Mouse (Mus musculus): ENCODE data around the gene Sp3.
"Not testable (repeated sequence)": the region's sequence is repeated elsewhere in the genome, so short reads cannot be mapped to it uniquely, and the experiment has no call there.

Sp3 gene

DNA sequence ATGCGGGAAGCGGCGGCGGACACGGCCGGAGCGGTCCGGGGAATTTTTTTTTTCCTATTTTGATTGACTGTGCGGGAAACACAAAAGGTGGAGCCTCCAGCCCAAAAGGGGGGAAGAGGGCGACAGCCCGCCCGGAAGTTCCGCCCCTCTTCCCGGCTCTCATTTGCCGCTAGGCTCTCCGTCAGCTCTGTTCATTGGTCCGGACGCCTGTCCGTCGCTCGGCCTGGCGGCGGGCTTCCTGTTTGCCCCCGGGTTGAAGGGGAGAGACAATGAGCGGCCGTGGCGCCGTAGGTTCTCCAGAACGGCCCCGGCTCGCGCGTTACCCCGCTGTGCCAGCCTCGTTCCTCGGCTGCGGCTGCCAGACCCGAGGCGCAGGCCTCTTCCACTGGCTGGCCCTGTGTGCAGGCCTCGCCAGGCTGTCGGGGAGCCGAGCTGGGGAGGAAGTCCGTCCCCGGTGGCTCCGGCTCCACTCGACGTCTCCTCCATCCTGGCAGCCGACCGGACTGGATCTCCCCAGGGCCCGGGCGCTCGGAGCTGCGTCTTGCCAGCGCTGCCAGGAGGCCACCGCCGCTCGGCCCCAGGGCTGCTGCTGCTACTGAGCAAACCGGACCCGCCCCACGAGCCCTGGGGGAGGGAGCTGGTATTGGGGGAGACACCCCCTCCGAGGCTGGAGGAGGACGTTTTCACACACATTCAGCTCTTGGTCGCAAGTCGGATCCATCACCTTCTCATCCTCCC, at the start of gene Sp3:
Gene Sp3, minus strand, starts transcription at position 110 of the 738 bp plus-strand sequence.
- in situ Hi-C loops (cut with MseI, MboI) = no loop called here

- in situ Hi-C loops (cut with MseI, MboI) = no loop called here
These were observed 49.6 kb upstream of the Sp3 start for GRCm38 (mm10) chr2:73029846-73030245.

DNA sequence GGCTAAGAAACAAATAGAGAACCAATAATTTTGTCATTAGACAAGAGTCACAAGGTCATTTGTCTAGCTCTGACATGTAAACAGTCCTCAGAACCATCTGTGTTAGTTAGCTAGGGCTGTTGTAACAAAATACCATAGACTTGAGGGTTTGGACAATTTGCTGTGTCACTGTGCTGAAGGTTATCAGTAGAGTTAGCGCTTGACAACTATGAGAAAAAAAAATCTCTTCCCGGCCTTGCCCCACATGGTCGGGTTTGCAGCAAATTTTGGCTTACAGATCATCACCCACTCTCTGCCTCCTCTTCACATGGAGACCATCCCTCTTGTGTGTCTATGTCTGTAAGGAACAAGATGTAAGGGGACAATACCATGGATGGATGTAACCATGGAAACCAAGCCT, 47.8 kb upstream of the Sp3 start:
- in situ Hi-C loops (cut with MseI, MboI) = no loop called here

DNA sequence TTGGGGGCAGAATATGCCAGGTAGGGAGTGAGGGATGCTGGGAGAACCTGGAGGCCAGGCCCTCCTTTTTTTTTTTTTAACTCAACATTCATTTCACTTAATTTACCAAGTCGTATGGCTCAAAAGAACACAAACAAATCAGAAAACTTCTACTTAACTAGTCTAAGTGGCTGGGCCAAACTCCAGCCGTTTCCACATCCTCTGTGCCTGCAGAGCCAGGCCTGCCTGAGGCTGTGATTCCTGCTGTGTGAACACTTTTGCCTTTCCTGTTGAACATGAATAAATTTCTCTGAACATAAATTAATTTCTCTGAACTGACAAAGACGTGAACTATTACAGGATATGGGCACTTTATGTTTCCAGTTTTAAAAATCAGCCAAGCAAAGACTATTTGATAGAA, 46.9 kb upstream of the Sp3 start:
- in situ Hi-C loops (cut with MseI, MboI) = no loop called here

DNA sequence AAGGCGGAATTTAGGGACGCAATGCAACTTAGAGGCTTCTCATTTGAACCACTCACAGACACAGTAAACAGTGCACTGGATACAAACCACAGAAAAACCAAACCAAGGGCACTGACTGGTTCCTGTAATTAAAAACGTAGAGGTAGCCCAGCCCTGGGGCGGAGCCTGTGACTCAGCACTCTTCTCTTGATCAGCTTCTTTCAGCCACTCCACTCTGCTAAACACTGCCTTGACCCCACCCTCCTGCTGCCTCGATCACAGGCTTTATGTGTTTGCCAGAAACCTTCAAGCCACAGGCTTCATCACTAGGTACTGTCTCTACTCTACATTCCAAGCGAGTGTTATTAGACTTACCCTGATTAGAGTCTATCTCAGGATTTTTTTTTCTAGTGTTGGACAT, 43.6 kb upstream of the Sp3 start:
- in situ Hi-C loops (cut with MseI, MboI) = no loop called here

DNA sequence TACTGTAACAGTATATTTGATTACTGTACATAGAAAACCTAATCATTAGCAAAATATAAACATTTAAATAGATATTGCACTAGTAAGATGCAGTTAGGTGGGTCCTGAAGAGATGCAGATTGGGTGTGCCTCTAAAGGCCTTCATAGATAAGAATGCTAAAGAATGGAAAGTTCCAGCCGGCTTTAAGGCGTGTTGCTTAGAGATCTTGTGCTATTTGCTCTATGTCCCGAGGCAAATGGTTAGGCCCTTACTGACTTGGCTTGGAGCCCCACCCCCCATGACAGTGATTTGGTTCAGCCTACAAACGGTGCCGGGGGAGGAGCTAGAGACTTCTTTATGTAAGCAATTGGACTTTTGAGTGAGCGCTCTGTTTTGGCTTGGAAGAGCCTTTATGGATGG, 40.8 kb upstream of the Sp3 start:
- in situ Hi-C loops (cut with MseI, MboI) = no loop called here

DNA sequence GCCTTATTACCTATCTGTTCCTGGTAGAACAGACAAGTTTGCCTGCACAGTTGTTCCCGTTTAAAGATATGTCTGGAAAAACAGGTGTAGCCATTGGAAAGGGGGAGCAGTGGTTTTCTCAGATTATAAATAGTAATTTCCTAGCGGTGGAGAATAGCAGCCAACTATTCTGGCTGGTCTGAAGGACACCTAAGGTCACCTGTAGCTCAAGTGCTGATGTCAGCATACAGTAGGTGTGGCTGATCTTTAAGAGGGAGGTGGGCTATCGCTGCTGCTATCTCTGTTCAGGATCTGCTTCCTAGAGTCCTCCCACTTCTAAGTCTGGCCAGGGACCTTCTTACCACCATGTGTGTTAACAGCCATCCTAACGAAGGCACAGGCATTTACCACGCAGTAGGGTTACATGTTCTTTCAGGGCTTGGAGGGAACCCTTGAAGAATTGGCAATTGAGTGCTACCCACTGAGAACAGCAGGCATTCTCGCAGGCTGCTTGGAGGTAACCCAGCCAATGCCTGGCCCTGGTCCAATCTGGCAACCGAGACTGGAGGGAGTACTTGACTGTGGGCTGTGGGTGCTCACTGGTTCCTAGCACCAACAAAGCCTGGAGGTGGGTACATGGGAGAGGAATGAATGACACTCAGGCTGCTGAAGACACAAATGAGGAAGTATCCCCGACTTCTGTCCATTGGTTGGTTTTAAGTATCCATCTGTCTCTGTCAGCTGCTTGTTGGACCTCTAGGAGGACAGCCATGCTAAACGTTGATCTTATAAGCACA, 39.3 kb upstream of the Sp3 start:
- in situ Hi-C loops (cut with MseI, MboI) = no loop called here

DNA sequence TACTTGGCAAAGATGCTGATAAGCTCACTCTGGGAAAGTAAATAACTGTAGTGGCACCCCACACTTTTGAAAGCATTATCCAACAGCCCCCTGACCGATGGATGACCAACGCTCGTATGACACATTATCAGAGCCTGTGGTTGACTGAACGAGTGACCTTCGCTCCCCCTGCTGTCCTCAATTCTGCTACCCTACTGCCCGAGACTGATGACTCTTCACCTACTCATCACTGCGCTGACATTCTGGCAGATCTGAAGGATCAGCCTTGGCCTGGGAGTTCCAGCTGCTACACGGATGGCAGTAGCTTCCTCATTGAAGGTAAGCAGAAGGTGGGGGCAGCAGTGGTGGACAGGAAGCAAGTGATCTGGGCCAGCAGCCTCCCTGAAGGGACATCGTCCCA, 33.8 kb upstream of the Sp3 start:
- in situ Hi-C loops (cut with MseI, MboI) = not testable (repeated sequence)

GRCm38 (mm10) chr2:73012636-73013035, 32.4 kb upstream of the Sp3 start:
- in situ Hi-C loops (cut with MseI, MboI) = no loop called here

DNA sequence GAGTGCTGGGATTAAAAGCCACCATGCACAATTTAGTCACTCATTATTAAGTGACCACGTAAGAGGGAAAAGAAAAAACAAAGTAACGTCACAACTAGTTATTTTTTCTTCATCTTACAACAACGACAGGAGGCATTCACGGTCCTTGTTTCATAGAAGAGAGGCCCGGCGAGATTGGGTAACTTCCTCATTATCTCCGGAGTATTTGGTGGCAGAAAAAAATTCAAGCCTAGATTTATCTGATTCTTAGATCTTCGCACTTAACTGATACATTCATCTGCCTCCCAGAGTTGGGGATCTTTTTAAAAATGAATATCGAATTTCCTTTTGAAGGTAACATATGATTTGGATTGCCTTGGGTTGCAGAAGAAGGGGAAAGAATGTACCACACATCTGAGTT, 27.2 kb upstream of the Sp3 start:
- in situ Hi-C loops (cut with MseI, MboI) = no loop called here

DNA sequence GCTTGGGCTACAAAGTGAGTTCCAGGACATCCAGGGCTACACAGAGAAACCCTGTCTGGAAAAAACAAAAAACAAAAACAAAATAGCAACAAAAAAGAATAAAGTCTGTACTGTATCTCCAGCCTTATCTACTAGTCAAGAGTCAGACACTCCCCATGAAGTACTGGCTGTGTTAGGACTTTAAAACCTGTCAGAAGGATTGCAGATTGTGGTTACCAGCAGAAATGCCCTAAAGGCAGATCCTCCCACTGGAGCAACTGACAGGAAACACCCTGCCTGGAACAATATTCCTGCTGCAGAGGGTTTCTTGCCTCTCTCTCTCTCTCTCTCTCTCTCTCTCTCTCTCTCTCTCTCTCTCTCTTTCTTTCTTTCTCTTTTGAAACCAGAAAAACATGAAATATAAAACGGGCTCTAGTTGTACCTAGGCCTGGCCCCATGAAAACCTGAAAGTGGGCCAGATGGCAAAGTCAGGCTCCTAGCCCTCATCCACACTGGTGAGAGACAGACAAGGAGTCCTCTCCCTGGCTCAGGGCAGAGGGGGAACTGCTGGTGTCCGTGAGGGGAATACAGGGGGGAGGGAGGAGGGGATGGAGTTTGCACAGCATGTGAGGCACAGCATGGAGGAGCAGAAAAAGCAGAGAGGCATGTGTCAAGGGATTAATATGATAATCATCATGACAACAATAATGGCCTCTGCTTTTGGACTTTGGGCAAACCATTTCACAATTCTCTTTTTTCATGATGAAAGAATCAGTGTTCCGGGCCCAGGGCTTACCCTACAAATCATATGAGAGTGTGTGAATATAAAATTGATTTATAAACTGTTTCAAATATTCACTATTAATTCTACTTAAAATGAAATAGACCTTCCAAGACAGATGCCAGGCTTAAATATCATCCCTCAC, 25.6 kb upstream of the Sp3 start:
- in situ Hi-C loops (cut with MseI, MboI) = no loop called here

DNA sequence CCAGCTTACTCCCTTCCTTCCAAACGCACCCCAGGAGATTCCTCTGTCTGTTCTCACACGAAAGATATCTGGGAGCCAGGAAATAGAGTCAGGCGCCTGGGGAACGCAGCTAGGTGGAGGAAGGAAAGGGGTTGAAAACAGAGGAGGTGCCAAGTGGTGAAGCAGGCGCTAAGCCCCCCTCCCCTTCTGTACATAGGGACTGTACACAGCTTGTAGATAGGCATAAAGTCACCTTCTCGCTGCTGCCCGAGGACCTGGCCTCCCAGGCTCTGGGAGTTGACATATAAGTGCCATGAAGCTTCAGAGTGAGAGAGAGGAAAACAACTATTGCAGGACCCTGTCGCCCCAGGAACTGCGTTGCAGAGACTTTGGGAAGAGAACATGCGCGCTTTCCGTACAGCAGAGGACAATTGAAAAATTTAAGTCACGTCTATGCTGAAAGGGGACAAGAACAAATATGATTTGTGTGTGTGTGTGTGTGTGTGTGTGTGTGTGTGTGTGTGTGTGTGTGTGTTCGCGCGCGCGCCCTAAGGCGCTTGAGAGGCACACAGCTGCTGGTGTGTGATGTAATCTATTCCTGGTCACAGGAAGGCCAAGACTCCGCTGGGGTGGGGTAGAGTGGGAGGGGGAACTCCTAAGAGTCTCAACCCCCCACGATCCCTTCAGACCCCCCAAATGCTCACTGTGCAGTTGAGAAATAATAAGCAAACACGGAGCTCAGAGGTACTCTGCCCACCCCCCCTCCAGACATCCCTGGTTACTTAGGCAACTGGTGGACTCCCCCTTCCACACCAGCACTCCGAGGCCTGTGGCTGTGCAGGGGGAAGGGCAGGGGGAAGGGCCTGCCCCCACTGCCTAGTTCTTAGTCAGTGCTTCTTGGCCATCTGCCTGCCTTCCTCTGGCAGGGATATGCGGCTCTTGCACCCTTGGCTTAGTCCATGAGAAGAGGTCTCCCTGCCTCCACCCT, 23.8 kb upstream of the Sp3 start:
- in situ Hi-C loops (cut with MseI, MboI) = no loop called here

DNA sequence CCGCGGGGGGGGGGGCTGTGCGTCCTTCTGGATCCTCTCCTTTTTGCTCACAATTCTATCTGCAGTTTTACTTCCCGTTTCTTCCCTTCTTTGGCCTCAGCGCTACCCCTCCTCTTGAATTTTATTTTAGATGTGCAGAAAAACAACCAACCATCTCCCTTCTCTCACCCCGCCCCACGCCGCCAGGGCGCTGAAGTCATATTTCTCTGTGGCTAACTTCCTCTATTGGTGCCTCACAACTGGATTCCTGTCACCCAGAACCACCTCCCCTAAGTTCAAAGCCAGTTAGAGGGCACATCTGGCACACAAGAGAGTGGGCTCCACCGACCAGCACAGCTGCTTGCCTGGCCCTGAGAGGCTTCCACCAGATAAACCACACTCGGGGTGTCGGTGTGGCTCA, 22.8 kb upstream of the Sp3 start:
- in situ Hi-C loops (cut with MseI, MboI) = no loop called here

GRCm38 (mm10) chr2:73002451-73002850, 22.2 kb upstream of the Sp3 start:
- in situ Hi-C loops (cut with MseI, MboI) = no loop called here

DNA sequence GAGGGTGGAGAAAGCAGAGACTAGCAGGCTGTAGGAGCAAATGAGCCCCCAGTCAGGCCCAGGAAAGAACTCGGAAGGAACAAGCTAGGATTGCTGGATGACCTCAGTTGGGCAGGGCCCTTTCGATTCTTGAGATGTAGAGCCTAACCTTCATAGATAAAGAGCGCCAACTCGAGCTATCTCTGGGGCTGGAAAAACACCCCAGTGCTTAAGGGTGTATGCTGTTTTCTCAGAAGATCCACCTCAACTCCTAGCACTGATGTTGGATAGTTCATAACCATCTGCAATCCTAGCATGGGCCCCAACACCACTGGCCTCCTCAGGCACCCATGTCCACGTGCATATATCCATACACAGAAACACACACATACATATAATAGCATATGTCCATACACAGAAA, 21.7 kb upstream of the Sp3 start:
- in situ Hi-C loops (cut with MseI, MboI) = no loop called here

GRCm38 (mm10) chr2:73000194-73000593, 19.9 kb upstream of the Sp3 start:
- in situ Hi-C loops (cut with MseI, MboI) = no loop called here

GRCm38 (mm10) chr2:72997586-72997985, 17.3 kb upstream of the Sp3 start:
- in situ Hi-C loops (cut with MseI, MboI) = no loop called here

- in situ Hi-C loops (cut with MseI, MboI) = no loop called here
These were observed 16.6 kb upstream of the Sp3 start for GRCm38 (mm10) chr2:72996808-72997378.

GRCm38 (mm10) chr2:72995346-72996097, 15.3 kb upstream of the Sp3 start:
- in situ Hi-C loops (cut with MseI, MboI) = no loop called here

GRCm38 (mm10) chr2:72994165-72994564, 13.9 kb upstream of the Sp3 start:
- in situ Hi-C loops (cut with MseI, MboI) = no loop called here

All from mouse trophoblast stem cell (cell line).